Mouse (Mus musculus): Measurements from ENCODE around the gene Map7d3. TPM values are rescaled to one million over a fixed set of nuclear protein-coding genes. Genes with fewer than 3 reads are reported as not detected.

Gene Map7d3
- polyA plus RNA-seq, 1 experiment from 2014 or later = 0.40 TPM

DNA sequence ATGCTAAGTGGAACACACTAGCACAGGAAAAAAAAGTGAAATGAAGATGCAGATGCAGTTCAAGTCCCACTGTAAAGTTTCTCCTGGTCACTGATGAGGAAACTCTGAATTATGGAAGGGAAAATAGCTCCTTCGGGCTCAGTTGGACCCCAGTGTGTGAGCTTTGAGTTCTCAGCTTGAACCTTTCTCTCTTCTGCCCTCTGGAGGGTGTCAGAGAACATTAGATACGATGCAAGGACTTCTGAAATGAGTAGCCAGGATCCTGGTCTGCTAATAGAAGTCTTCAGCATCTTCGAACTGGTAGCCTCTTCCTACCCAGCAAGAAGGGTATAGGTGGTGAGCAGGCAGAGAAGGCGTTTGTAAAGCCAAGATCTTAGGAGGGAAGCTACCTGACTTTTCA, 70.6 kb downstream of the Map7d3 start:
- H3K27ac ChIP-seq (ENCODE audit: low read depth, low read length) = no peak overlapping the region
- H3K4me2 ChIP-seq (ENCODE audit: low read depth, low read length) = no peak overlapping the region
- ATAC-seq (ENCODE audit: low read depth) = no peak
- no peaks in the 10 kb centered on the region for H3K36me3 ChIP-seq (ENCODE audit: control insufficient read depth, insufficient read depth, low read length)
- WGBS = 61% methylated on average over 4 of the region's 4 CpGs
- no peak overlapping the region for H3K9ac ChIP-seq (replicated peaks; ENCODE audit: low read depth, low read length)
- no peaks in the 10 kb centered on the region for H3K4me1 ChIP-seq (ENCODE audit: control insufficient read depth, insufficient read depth, low read length)
- H3K27me3 ChIP-seq (ENCODE audit: control insufficient read depth, insufficient read depth, low read length) = no peaks in the 10 kb centered on the region
- H3K4me3 ChIP-seq (ENCODE audit: low read depth, low read length) = no peak overlapping the region
- H3K9me3 ChIP-seq (ENCODE audit: control insufficient read depth, low read length) = no peaks in the 10 kb centered on the region

Other genes starting within 250 kb of the Map7d3 start
- gene Mmgt1, start 224.3 kb downstream of the Map7d3 start, polyA plus RNA-seq (2014; fragmentation: Nextera tagmentation; extraction: Ambion mirVana) = 67.7 and 69.1 TPM in 2 replicates
- 42.3 and 55.0 TPM in 2 replicates for gene Slc9a6, start 212.6 kb downstream of the Map7d3 start, polyA plus RNA-seq (2014; fragmentation: Nextera tagmentation; extraction: Ambion mirVana)
- 216 and 247 TPM in 2 replicates for gene Fhl1, start 90.5 kb downstream of the Map7d3 start, polyA plus RNA-seq (2014; fragmentation: Nextera tagmentation; extraction: Ambion mirVana)
- 0.03 and 0.04 TPM in 2 replicates for gene Adgrg4, start 47.8 kb upstream of the Map7d3 start, polyA plus RNA-seq (2014; fragmentation: Nextera tagmentation; extraction: Ambion mirVana)
- gene Brs3, start 220.7 kb upstream of the Map7d3 start, polyA plus RNA-seq (2014; fragmentation: Nextera tagmentation; extraction: Ambion mirVana) = 0.09 TPM in 1 of 2 replicates, not detected in the other
- gene Htatsf1, start 231.3 kb upstream of the Map7d3 start, polyA plus RNA-seq (2014; fragmentation: Nextera tagmentation; extraction: Ambion mirVana) = 83.9 and 87.0 TPM in 2 replicates

Data from neural tube, embryonic 14.5 days (tissue).